Mouse (Mus musculus) limb, embryonic 10.5 days (tissue): ENCODE data around the gene Smim17. TPM values are rescaled to one million over a fixed set of nuclear protein-coding genes. Genes with fewer than 3 reads are reported as not detected.
"Not testable (repeated sequence)": the region's sequence is repeated elsewhere in the genome, so short reads cannot be mapped to it uniquely, and the experiment has no call there.

Source experiments
- DNase-seq: peaks from one replicate; pipeline ENCODE4 v3.0.0-alpha.2; 2017; ENCODE audit warnings: low spot score
- H3K27ac ChIP-seq: fragments of 300-500 bp; sonication (generic); 2 replicates; pipeline ENCODE4 v1.5.1; 2016; ENCODE audit warnings: mild to moderate bottlenecking
- H3K27me3 ChIP-seq: fragments of 300-500 bp; sonication (generic); 2 replicates; pipeline ENCODE4 v1.6.1; 2016; ENCODE audit warnings: low read depth, mild to moderate bottlenecking; ENCODE audit not compliant: poor library complexity, severe bottlenecking
- H3K36me3 ChIP-seq: fragments of 300-500 bp; sonication (generic); 2 replicates; pipeline ENCODE4 v1.6.1; 2016; ENCODE audit warnings: mild to moderate bottlenecking, moderate library complexity
- H3K4me1 ChIP-seq: fragments of 300-500 bp; sonication (generic); 2 replicates; pipeline ENCODE4 v1.6.1; 2016
- H3K4me3 ChIP-seq: fragments of 300-500 bp; sonication (generic); 2 replicates; pipeline ENCODE4 v1.5.1; 2016; ENCODE audit warnings: mild to moderate bottlenecking, moderate library complexity
- H3K9me3 ChIP-seq: fragments of 300-500 bp; sonication (generic); replicated peaks from 2 replicates; pipeline ENCODE4 v1.6.1; 2016; ENCODE audit warnings: mild to moderate bottlenecking
- WGBS: fragments of 180-500 bp; shearing (Covaris S2); methylation state at CpG from one replicate; pipeline ENCODE4 v1.1.7; 2016; 5-methylcytosine and 5-hydroxymethylcytosine counted together
- polyA plus RNA-seq: library from polyadenylated mRNA; unstranded; fragments of >200 nt; fragmentation: Nextera tagmentation; extraction: Ambion mirVana; gene quantifications from 2 replicates; pipeline ENCODE4 v1.2.1, GENCODE M21; 2016

Gene Smim17
- polyA plus RNA-seq, 1 experiment from 2014 or later: 0.34 TPM

- WGBS: 79% methylated on average over 3 of the region's 3 CpGs
- H3K4me3 ChIP-seq: no peak within 1 kb of the TSS
- no peak for DNase-seq
- H3K27ac ChIP-seq: no peak within 1 kb of the TSS
- no peaks in the 10 kb centered on the region for H3K27me3 ChIP-seq
- H3K9me3 ChIP-seq: no peaks in the 10 kb centered on the region
- H3K36me3 ChIP-seq: no peaks in the 10 kb centered on the region
- peaks cover 6% of the 10 kb centered on the region for H3K4me1 ChIP-seq
Observed at GRCm38 (mm10) chr7:6438388-6438787, 39.9 kb downstream of the Smim17 start, which contains the start of gene Olfr1344. Gene Olfr1344, plus strand, starts transcription at chr7:6438688.

- H3K36me3 ChIP-seq: no peaks in the 10 kb centered on the region
- WGBS: 75% methylated on average over 2 of the region's 2 CpGs
Observed at GRCm38 (mm10) chr7:6441173-6441572, 42.7 kb downstream of the Smim17 start.

GRCm38 (mm10) chr7:6447771-6448170, 49.3 kb downstream of the Smim17 start:
- H3K9me3 ChIP-seq: no peaks in the 10 kb centered on the region
- 95% methylated on average over 5 of the region's 5 CpGs for WGBS
- no peak overlapping the region for H3K27ac ChIP-seq
- no peaks in the 10 kb centered on the region for H3K36me3 ChIP-seq
- H3K27me3 ChIP-seq: no peaks in the 10 kb centered on the region
- DNase-seq: no peak
- H3K4me3 ChIP-seq: no peak overlapping the region
- no peaks in the 10 kb centered on the region for H3K4me1 ChIP-seq

More at GRCm38 (mm10) chr7:6441173-6441572, 42.7 kb downstream of the Smim17 start:
- H3K4me1 ChIP-seq: no peaks in the 10 kb centered on the region
- no peak for DNase-seq
- H3K4me3 ChIP-seq: no peak overlapping the region
- no peaks in the 10 kb centered on the region for H3K9me3 ChIP-seq
- no peaks in the 10 kb centered on the region for H3K27me3 ChIP-seq
- H3K27ac ChIP-seq: no peak overlapping the region

GRCm38 (mm10) chr7:6455868-6456267, 57.4 kb downstream of the Smim17 start, which contains the start of gene Olfr1336:
Gene Olfr1336, plus strand, starts transcription at chr7:6456168.
- Histone ChIP-seq H3K4me1 (no peaks in the 10 kb centered on the region), H3K36me3 (no peaks in the 10 kb centered on the region), H3K27me3 (no peaks in the 10 kb centered on the region), H3K9me3 (no peaks in the 10 kb centered on the region), H3K4me3 (no peak within 1 kb of the TSS), H3K27ac (no peak within 1 kb of the TSS)
- DNase-seq: no peak

- no peak for DNase-seq
- H3K36me3 ChIP-seq: no peaks in the 10 kb centered on the region
- H3K4me1 ChIP-seq: no peaks in the 10 kb centered on the region
- H3K9me3 ChIP-seq: no peaks in the 10 kb centered on the region
- 45% methylated on average over 3 of the region's 3 CpGs for WGBS
- H3K27ac ChIP-seq: no peak overlapping the region
- no peak overlapping the region for H3K4me3 ChIP-seq
- H3K27me3 ChIP-seq: no peaks in the 10 kb centered on the region
Observed at GRCm38 (mm10) chr7:6456399-6456798, 57.9 kb downstream of the Smim17 start.

GRCm38 (mm10) chr7:6466951-6467350, 68.4 kb downstream of the Smim17 start, which contains the start of gene Olfr1346:
Gene Olfr1346, plus strand, starts transcription at chr7:6467101.
- no peaks in the 10 kb centered on the region for H3K9me3 ChIP-seq
- no peak within 1 kb of the TSS for H3K27ac ChIP-seq
- H3K4me3 ChIP-seq: no peak within 1 kb of the TSS
- H3K36me3 ChIP-seq: no peaks in the 10 kb centered on the region
- no peaks in the 10 kb centered on the region for H3K4me1 ChIP-seq
- H3K27me3 ChIP-seq: no peaks in the 10 kb centered on the region
- no peak for DNase-seq

- WGBS: 74% methylated on average over 2 of the region's 2 CpGs
- not testable (repeated sequence) for H3K27me3 ChIP-seq, H3K4me3 ChIP-seq, H3K36me3 ChIP-seq, H3K9me3 ChIP-seq, H3K27ac ChIP-seq, DNase-seq, H3K4me1 ChIP-seq
Observed at GRCm38 (mm10) chr7:6477633-6478032, 79.1 kb downstream of the Smim17 start.

Other genes starting within 250 kb of the Smim17 start
- 29.8 and 32.4 TPM in 2 replicates for gene Zfp787, start 242.7 kb upstream of the Smim17 start, polyA plus RNA-seq
- 85.6 and 88.3 TPM in 2 replicates for gene Zfp444, start 226.5 kb upstream of the Smim17 start, polyA plus RNA-seq
- not detected in 2 replicates for gene Galp, start 201.6 kb upstream of the Smim17 start, polyA plus RNA-seq
- gene Zscan5b, start 176.4 kb upstream of the Smim17 start, polyA plus RNA-seq: not detected in 2 replicates
- not detected in 2 replicates for gene Epp13, start 146.0 kb upstream of the Smim17 start, polyA plus RNA-seq
- 5.2 and 6.4 TPM in 2 replicates for gene Zfp667, start 112.1 kb upstream of the Smim17 start, polyA plus RNA-seq
- gene Zfp583, start 67.4 kb upstream of the Smim17 start, polyA plus RNA-seq: 5.2 and 6.7 TPM in 2 replicates
- 2.6 and 2.8 TPM in 2 replicates for gene Gm3854, start 55.0 kb upstream of the Smim17 start, polyA plus RNA-seq
- 1.3 and 1.4 TPM in 2 replicates for gene Zfp78, start 35.4 kb upstream of the Smim17 start, polyA plus RNA-seq
- gene Zfp28, start 15.4 kb upstream of the Smim17 start, polyA plus RNA-seq: 9.2 and 13.9 TPM in 2 replicates
- 0.03 TPM in 1 of 2 replicates, not detected in the other for gene Gm20715, start 11.6 kb downstream of the Smim17 start, polyA plus RNA-seq
- not detected in 2 replicates for gene Olfr1344, start 40.0 kb downstream of the Smim17 start, polyA plus RNA-seq
- gene Olfr1336, start 57.5 kb downstream of the Smim17 start, polyA plus RNA-seq: not detected in 2 replicates
- gene Olfr1346, start 68.4 kb downstream of the Smim17 start, polyA plus RNA-seq: not detected in 2 replicates
- not detected in 2 replicates for gene Olfr5, start 88.2 kb downstream of the Smim17 start, polyA plus RNA-seq
- not detected in 2 replicates for gene Olfr1347, start 101.0 kb downstream of the Smim17 start, polyA plus RNA-seq
- gene Olfr1348, start 110.0 kb downstream of the Smim17 start, polyA plus RNA-seq: not detected in 2 replicates
- gene Olfr1349, start 124.2 kb downstream of the Smim17 start, polyA plus RNA-seq: not detected in 2 replicates
- not detected in 2 replicates for gene Olfr1350, start 166.1 kb downstream of the Smim17 start, polyA plus RNA-seq